In the genomic region with DNA sequence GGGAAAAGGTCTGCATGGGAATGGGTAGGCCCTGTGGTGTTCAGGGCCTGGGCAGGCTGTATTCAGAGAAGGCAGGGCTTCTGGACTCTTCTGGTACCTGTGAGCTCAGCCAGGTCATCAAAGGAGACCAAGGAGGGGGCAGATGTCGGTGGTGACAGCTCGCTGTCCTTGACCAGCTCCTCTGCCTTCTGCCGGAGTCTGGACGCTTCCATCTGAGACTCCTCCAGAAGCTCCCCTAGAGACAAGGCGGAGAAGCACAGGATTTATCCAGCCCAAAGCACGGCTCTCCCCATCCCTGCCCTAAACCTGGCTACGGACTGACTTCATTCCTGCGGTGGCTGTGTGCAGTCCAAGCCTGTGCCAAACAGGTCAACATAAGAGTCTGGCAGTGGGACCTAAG, we compare ENCODE assay signal across 22 mouse cellular contexts. TPM values are rescaled to one million over a fixed set of nuclear protein-coding genes. Genes with fewer than 3 reads are reported as not detected.
DNase-seq lines count a peak whose midpoint lies in the region; ATAC-seq and TF ChIP-seq lines count a peak whose summit lies in the region.
"Had no signal": no experiment of that assay in that cellular context is flagged by ENCODE, and none has a peak within 500 bp of the region (broad histone marks: within the 10 kb centered on the region; RNA-seq: fewer than 3 reads in every experiment).

No protein-coding gene starts in this region.

- no peak overlapping the region for H3K9ac ChIP-seq in intestine, embryonic 16.5 days (ENCODE audit: low read depth, low read length)
- H3K9ac ChIP-seq: forebrain, postnatal 0 days; hindbrain, embryonic 14.5 days; limb, embryonic 15.5 days; liver, embryonic 14.5 days; lung, embryonic 14.5 days; midbrain, embryonic 13.5 days had no signal

- 81% methylated on average over 8 of the region's 8 CpGs for WGBS in intestine, embryonic 16.5 days

- H3K9me3 ChIP-seq in intestine, embryonic 16.5 days (ENCODE audit: control insufficient read depth, low read length), result no peaks in the 10 kb centered on the region
- H3K9me3 ChIP-seq: embryonic facial prominence, embryonic 10.5 days; forebrain, embryonic 10.5 days; limb, embryonic 15.5 days; midbrain, embryonic 13.5 days had no signal

- H3K36me3 ChIP-seq in intestine, embryonic 16.5 days (ENCODE audit: control insufficient read depth, insufficient read depth, low read length), result peaks cover 4% of the 10 kb centered on the region; the same call in 1 of the 2 replicates

- no peak overlapping the region for H3K4me2 ChIP-seq in intestine, embryonic 16.5 days (ENCODE audit: low read depth, low read length)
- H3K4me2 ChIP-seq: heart, embryonic 11.5 days; hindbrain, embryonic 14.5 days; limb, embryonic 15.5 days; lung, embryonic 14.5 days; midbrain, embryonic 13.5 days had no signal

- H3K27ac ChIP-seq in layer of hippocampus, adult 2 months, result peak overlapping the region; percentile 67
- peak overlapping the region; percentile 31; the same call in 1 of the 2 replicates for H3K27ac ChIP-seq in intestine, embryonic 16.5 days (ENCODE audit: low read length)
- H3K27ac ChIP-seq: hindbrain, embryonic 14.5 days; limb, embryonic 15.5 days; liver, embryonic 14.5 days; midbrain, embryonic 13.5 days had no signal

- H3K4me3 ChIP-seq in layer of hippocampus, adult 2 months, result no peak overlapping the region
- no peak overlapping the region for H3K4me3 ChIP-seq in intestine, embryonic 16.5 days (ENCODE audit: low read length)
- H3K4me3 ChIP-seq: embryonic facial prominence, embryonic 10.5 days; forebrain, embryonic 10.5 days; limb, embryonic 15.5 days; midbrain, embryonic 13.5 days had no signal

- no peaks in the 10 kb centered on the region for H3K27me3 ChIP-seq in intestine, embryonic 16.5 days (replicated peaks; ENCODE audit: control insufficient read depth, insufficient read depth, low read length)
- H3K27me3 ChIP-seq: limb, embryonic 15.5 days; midbrain, embryonic 13.5 days had no signal

- TF ChIP-seq CTCF in layer of hippocampus, adult 2 months (conservative IDR thresholded peaks at IDR 0.05), result no peak

- 0 out of 2 replicates have a peak, but pooled peaks have one; percentile 42 for ATAC-seq in frontal cortex, adult (ENCODE audit: low TSS enrichment)
- ATAC-seq in intestine, embryonic 16.5 days, result no peak
- ATAC-seq: activated CD4-positive, CD25-positive, alpha-beta regulatory T cell, adult 4 months; forebrain, postnatal 0 days; midbrain, embryonic 13.5 days had no signal

- peak; percentile 68 for DNase-seq in adrenal gland, adult 2 months
- DNase-seq in adrenal gland, postnatal 10 days, result no peak
- no peak for DNase-seq in frontal cortex, postnatal 25 days (ENCODE audit: low spot score in 2 of 2)
- no peak for DNase-seq in layer of hippocampus, adult 2 months (ENCODE audit: low spot score in 2 of 2)
- DNase-seq in layer of hippocampus, postnatal 25 days (ENCODE audit: extremely low spot score in 1 of 2, low spot score in 1 of 2), result no peak
- DNase-seq in urinary bladder, postnatal 25 days (ENCODE audit: low spot score), result no peak
- DNase-seq: forebrain, postnatal 0 days; heart, postnatal 14 days; kidney, postnatal 36 days; lung, embryonic 14.5 days; retina, postnatal 1 day; thymus, postnatal 25 days had no signal

- peaks cover 32% of the 10 kb centered on the region for H3K4me1 ChIP-seq in intestine, embryonic 16.5 days (ENCODE audit: control insufficient read depth, insufficient read depth, low read length)

RNA-seq across cellular contexts. Expression of gene Tnip1, which starts 23.2 kb away (rescaled TPM):
- total RNA-seq in adrenal gland, adult 2 months (2021), result 10 to 100 TPM; 82.2 to 88.8 TPM
- polyA plus RNA-seq in adrenal gland, adult 2 months (2012; rRNA removed), result 59.0 and 63.6 TPM in 2 replicates
- 10 to 100 TPM; 53.2 to 64.1 TPM for total RNA-seq in adrenal gland, postnatal 10 days (2021)
- total RNA-seq in layer of hippocampus, adult 2 months (2021), result 10 to 100 TPM; 33.0 to 33.1 TPM
- 10 to 100 TPM; 33.1 to 38.0 TPM for total RNA-seq in layer of hippocampus, postnatal 25 days (2021)
- 27.2 and 28.1 TPM in 2 replicates for polyA plus RNA-seq in intestine, embryonic 16.5 days (2015; fragmentation: Nextera tagmentation; extraction: Ambion mirVana)

RNA-seq across cellular contexts. Expression of gene Gpx3, which starts 37.2 kb away (rescaled TPM):
- 100 to 1,000 TPM; 580 to 729 TPM for total RNA-seq in adrenal gland, adult 2 months (2021)
- polyA plus RNA-seq in adrenal gland, adult 2 months (2012; rRNA removed), result 256 and 331 TPM in 2 replicates
- total RNA-seq in adrenal gland, postnatal 10 days (2021), result 100 to 1,000 TPM; 116 to 123 TPM
- total RNA-seq in layer of hippocampus, adult 2 months (2021), result 1 to 10 TPM; 3.9 to 4.0 TPM
- 1 to 10 TPM; 4.6 to 5.6 TPM for total RNA-seq in layer of hippocampus, postnatal 25 days (2021)
- 511 and 784 TPM in 2 replicates for polyA plus RNA-seq in intestine, embryonic 16.5 days (2015; fragmentation: Nextera tagmentation; extraction: Ambion mirVana)

Comparison
In these comparisons a context has a peak if more than half of its experiments do, and no peak if none do; other contexts are left out.
1. RNA of gene Gpx3, which starts 37.2 kb away (total RNA-seq): 580 to 729 TPM in adrenal gland, adult 2 months and 116 to 123 TPM in adrenal gland, postnatal 10 days; 4.6 to 5.6 TPM in layer of hippocampus, postnatal 25 days and 3.9 to 4.0 TPM in layer of hippocampus, adult 2 months; every median in the first group is over 10 times any median in the second.